Mouse (Mus musculus) left cerebral cortex, postnatal 10 days (tissue): ENCODE measurements at regions not wholly inside any gene's neighbourhood (a gene's known extent, or its start where the extent isn't known, plus 50 kb on each side); places are given as distances from the start of the nearest gene placed in this dataset.

Experiments used
- DNase-seq, 2 experiments: peaks; one replicate each; pipeline ENCODE4 v3.0.0; 2021 to 2022; ENCODE audit warnings: low spot score in 2 of 2, mixed read lengths in 1 of 2; ENCODE audit errors: extremely low spot score in 1 of 2
- intact Hi-C: fragments of 180-260 bp; cut with DNase I; formaldehyde crosslinking; loops from one replicate; pipeline ENCODE4 v1.15.1; 2025

DNA sequence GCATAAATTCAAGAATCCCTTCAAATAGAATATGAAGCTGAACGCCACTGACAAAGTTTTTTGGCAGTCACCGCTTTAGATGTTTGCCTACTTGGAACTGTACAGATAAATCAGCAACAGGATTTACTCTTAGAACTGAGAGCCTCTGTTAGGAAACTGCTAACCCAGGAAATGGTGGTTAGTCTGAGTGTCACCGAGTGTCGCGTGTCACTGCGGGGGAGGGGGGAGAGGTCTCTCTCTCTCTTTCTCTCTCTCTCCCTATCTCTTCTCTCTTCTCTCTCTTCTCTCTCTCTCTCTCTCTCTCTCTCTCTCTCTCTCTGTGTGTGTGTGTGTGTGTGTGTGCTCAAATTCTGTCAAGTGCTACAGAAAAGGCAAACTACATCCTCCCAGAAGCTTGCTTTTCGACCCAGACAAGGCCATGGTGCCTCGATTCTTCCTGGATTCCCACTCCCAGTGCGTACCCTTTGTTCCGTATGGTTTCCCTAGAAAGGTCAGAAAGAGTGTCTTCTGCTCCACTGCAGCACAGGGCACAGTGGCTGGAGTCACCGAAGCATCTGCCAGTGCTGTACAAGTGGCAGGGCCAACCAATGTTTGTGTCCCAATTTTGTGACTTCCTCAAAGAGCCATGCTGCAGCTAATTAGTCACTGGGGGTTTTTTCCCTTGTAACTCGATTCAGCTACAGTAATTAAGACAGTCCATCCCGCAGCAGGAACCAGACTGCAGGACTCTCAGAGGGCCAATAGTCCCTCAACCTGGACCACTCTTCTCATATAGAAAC is 87.0 kb downstream of the Cog6 start:
- intact Hi-C loops: no loop called here
- DNase-seq: no peak

- intact Hi-C loops: no loop called here
- DNase-seq: peak in 1 of 2 experiments; percentile 43
Observed at GRCm38 (mm10) chr3:52927361-52927841, 89.6 kb downstream of the Cog6 start.

GRCm38 (mm10) chr3:52926549-52926948 is 90.5 kb downstream of the Cog6 start:
- intact Hi-C loops: no loop called here
- DNase-seq: no peak

DNA sequence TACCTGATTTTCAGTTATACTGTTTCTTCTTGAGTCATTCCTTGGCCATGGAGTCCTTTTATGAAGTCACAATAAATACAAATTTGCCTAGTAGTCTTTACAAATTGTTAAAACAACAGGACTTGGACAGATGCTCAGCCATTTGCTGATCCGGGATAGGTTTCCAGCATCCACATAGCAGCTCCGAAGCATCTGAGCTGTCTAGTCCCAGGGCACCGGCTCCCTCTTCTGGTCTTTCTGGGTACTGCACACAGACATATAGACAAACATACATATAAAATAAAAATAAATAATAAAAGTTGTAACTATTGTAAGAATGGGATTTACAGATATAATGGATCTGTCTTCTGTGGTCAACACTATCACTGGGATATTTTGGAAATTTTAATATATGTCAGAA is 91.8 kb downstream of the Cog6 start:
- intact Hi-C loops: no loop called here
- DNase-seq: no peak

- no peak for DNase-seq
- intact Hi-C loops: no loop called here
Observed at GRCm38 (mm10) chr3:52924631-52925030, 92.4 kb downstream of the Cog6 start.

DNA sequence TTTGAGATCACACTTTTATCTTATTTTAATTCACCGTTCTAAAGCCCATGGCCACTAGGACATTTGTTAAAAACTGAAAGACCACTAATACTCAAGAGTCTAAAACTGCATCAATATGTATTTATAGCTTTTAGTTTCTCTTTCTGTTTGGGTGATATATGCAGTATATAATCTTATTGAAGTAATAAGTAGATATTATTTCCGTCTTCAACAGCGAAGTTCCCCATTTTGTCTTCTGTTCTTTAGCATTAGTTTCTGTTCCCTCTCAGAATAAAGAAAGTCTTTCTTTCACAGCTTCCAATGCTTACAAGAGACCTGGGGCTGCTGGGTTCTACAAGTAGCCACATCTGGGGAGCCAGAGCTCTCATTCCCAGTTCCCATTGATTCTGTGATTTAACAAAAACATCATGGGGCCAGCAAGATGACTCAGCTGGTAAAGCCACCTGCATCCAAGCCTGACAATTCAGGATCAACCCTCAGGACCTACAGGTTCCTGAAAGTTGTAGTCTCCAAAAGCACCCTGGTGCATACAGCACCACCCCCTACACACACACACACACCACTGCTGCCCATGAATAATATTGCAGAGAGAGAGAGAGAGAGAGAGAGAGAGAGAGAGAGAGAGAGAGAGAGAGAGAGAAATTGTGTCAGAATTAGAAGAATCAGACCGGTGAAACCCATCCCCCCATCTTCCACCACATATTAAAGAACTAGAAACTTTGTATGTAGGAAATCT is 93.0 kb downstream of the Cog6 start:
- no peak for DNase-seq
- intact Hi-C loops: no loop called here

GRCm38 (mm10) chr3:52922411-52922810 is 94.6 kb downstream of the Cog6 start:
- no peak for DNase-seq
- intact Hi-C loops: no loop called here

DNA sequence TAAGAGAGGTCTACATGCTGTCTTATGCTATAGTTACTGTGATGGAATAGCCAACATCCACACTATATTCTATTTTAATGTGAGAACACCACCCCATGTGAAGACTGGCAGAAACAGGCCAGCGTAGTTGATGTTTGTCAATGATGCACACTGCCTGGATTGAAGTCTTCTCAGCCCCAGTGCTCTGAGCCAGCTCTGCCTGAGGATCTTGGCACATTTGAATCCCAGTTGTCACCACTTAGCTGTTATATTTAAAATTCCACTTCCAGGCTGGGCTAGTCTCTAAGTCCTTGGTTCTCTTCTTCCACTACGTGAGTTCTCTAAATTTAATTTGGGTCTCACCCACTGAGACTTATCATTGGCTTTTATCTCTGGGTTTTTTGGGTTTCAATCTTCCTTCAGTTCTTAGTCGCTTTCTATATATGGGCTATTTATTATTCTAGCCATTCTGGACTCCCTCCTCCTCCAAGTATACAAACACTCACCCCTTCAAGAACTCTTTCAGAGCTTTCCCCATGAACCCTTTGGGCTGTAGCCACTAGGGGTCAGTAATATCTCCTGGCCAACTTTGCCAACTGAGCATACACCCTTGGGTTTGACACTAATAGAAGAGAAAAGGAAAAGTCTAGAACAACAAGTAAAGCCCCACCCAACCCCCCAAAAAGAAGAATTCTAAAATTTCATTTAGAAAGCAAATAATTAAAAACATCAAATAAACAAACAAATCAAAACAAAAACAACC is 110.0 kb downstream of the Cog6 start:
- no peak for DNase-seq
- intact Hi-C loops: no loop called here

DNA sequence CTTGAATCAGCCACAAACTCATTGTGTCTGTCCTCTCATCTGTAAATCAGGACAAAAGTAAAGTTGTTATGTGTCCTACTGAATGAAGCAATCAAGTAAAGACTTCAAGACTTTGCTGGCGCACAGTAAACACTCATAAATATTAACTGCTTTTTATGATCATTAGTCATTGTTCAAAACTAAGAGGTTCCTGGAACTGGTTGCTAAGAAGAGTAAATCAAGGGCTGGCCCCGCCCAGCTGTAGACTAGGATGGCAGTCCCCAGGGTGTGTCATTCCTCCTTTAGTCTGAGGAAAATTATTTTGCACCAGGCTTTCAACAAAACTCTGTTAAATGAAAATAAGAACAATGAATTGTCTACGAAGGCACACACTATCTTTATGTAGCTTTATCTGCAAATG is 113.0 kb downstream of the Cog6 start:
- intact Hi-C loops: no loop called here
- DNase-seq: no peak

DNA sequence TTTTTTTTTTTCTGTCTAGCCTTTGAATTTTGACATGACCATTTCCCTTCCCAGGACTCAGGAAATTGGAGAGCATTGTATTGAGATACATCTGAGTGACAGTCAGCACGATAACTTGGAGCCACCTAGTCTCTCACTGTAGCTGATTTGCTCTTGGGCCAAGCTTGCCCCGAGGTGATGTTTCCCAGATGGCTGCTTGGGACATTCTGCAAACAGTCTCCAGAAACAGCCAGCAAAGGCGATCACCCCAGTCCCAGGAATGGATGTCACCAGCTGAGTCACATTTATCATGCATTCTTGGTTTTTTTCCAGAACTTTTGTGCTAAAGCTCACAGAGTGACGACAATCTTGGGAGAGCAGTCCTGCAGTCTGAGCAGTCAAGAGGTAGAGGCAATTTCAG is 119.4 kb downstream of the Cog6 start:
- no peak for DNase-seq
- intact Hi-C loops: no loop called here

GRCm38 (mm10) chr3:52896462-52896861 is 120.6 kb downstream of the Cog6 start:
- intact Hi-C loops: no loop called here
- no peak for DNase-seq

DNA sequence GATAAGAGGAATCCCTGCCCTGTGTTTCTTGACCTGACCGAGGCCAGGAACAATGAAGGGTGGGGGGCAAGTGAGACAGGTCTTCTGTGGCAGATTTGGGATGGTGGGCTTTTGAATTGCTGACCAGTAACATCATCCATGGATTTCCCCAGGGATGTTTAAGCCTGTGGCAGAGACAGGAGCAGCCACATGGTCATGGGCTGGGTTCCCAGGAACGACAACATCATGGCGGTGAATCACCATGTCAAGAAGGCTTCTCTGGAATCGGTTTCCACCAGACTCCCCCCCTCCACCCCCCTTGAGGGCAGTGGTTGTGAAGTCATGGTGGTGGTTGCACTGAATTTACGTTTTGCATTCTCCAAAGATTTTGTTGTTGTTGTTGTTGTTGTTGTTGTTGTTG is 121.3 kb downstream of the Cog6 start:
- no peak for DNase-seq
- intact Hi-C loops: no loop called here

- no peak for DNase-seq
- intact Hi-C loops: no loop called here
Observed at GRCm38 (mm10) chr3:52894812-52895211, 122.2 kb downstream of the Cog6 start.

DNA sequence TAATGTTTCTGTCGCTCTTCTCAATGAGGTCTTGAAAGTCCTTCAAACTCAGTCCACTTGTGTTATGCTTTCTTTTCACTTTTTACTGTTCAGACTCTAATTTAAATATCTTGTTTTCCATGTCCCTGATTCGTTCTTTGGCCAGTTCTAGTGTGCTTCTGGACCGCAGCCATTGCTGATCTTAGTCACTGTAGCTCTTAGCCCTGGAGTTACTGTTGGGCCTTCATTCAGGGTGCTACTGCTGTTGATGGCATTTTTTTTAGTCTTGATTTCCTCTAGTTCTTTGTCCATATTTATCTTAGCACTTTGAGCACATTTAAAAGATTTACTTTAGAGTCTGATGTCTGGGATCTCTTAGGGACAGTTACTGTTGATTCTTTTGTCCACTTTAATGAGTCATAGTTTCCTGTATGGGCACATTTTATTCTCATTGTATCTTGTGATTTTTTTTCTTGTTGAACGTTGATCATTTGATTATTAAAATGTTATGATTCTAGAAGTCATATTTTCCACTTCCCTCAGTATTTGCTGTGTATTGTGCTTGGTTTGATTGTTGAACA is 127.8 kb downstream of the Cog6 start:
- intact Hi-C loops: no loop called here

GRCm38 (mm10) chr3:52881981-52882380 is 135.1 kb downstream of the Cog6 start:
- intact Hi-C loops: no loop called here
- no peak for DNase-seq

More for the DNA sequence above, 127.8 kb downstream of the Cog6 start:
- no peak for DNase-seq

DNA sequence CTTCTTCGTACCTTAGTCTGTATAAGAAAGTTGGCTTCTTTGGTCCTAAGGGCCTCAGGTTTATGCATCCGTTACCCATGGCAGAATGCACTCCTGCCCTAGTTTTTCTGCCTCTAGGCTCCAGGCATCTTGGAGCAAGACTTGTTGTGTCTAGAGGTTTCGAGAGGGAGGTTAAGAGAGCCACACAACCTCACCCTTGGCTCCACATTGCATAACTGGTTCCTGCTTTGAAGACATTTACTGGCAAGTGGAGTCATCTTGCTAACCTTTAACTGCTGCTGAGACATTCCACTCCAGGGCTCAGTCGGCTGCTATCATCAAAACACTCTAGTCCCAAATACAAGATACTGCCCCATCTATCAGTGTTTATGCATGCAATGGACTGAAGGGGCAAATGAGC is 135.9 kb downstream of the Cog6 start:
- DNase-seq: no peak
- intact Hi-C loops: no loop called here

DNA sequence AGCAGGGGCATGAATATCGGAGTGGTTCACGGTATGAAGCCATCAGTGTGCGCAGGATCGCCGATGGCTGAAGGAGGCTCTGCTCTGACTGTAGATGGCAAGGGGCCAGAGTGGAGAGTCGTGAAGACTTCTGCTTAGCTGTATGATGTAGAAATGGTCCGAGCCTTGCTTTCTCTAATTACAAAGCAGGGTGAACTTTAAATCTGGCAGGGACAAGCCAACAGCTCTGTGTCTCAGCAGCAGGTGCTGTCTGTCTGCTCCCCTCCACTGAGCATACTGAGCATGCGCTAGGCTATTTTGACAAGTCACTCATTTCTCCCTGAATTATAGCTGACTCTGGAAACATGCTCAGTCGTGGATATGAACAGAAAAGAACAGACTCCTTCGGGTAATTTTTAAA is 137.3 kb downstream of the Cog6 start:
- no peak for DNase-seq
- intact Hi-C loops: no loop called here

- intact Hi-C loops: no loop called here
- no peak for DNase-seq
Observed at GRCm38 (mm10) chr3:52878334-52878733, 138.7 kb downstream of the Cog6 start.

GRCm38 (mm10) chr3:52872260-52872659 is 144.8 kb downstream of the Cog6 start:
- intact Hi-C loops: no loop called here
- no peak for DNase-seq
